Mouse (Mus musculus) retina, embryonic 14.5 days (tissue): ENCODE results near the gene Galnt9.

Experiments
- DNase-seq: peaks from one replicate; pipeline ENCODE4 v3.0.0-alpha.2; 2015; ENCODE audit warnings: low spot score

Galnt9 gene

DNA sequence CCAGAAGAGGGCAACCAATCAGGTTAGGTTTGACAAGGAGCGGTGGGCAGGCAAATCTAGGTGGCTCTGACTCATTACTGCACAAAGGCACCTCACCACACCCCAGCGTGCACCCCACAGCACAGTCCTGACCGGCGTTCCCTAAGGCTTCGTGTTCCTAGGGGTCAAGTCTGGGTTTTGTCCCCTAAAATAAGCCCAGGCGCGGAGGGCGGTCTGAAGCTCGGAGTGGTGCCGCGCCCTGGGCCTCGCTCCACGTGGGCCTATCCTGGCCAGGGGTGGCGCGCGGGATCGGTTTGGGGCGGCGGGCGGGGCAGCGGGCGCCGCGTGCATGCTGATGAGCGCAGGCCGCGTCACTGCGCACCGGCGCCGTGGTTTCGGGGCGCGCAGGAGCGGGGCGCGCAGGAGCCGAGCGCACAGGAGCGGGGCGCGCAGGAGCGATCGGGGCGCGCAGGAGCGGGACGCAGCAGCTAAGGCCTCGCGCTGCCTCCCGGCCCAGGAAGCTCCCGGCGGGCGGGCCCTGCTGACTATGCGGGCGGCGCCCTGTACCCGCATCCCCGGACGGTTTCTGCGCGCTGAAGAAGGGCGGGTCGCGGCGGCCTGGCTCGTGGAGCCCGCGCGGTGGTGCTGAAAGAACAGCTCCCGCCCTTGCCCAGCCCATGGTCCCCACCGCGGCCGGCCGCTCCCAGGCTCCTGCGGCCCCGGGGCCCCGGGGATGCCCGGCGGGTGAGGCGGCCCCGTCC lies at the start of gene Galnt9:
Gene Galnt9, plus strand, starts transcription at position 405 of the 740 bp plus-strand sequence.
- DNase-seq = peak; percentile 74

GRCm38 (mm10) chr5:110494396-110494795 lies 49.8 kb upstream of the Galnt9 start:
- DNase-seq = no peak

DNA sequence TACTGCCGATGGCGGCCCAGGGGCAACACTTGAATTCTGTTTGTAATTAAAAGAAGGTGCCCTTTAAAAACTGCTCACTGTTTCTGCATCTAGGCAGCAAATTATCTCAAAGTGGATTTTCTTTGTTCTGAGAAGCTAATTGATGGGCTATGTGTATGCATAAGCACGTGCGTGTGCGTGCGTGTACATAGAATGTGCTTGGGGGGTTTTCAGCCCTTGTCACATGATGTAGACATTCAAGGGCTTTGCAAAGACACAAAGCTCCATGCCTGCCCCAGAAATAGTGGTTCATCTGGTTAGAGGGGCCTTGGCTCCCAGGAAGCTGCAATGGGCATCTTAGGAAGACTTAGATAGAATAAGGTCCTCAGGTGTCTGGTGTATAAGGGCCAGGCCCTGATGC lies 49.1 kb upstream of the Galnt9 start:
- DNase-seq = no peak

DNA sequence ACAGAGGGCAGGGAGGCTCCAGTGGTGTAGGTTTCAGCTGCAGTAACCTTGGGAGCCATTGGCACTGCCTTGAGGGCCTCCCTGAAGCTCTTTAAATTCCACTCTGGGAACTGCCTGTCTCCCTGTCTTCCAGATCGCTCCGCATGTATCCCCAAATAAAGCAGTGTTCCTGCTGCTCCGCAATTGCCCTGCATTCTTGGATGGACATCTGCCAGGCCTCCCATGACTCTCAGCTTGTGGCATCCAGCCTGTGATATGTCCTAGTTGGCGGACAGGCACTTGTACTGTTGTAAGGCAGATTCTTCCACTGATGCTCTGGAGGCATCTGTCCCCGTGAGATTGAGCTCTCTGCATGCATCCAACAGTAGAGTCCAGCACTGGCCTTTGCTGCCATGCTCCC lies 46.6 kb upstream of the Galnt9 start:
- no peak for DNase-seq

DNA sequence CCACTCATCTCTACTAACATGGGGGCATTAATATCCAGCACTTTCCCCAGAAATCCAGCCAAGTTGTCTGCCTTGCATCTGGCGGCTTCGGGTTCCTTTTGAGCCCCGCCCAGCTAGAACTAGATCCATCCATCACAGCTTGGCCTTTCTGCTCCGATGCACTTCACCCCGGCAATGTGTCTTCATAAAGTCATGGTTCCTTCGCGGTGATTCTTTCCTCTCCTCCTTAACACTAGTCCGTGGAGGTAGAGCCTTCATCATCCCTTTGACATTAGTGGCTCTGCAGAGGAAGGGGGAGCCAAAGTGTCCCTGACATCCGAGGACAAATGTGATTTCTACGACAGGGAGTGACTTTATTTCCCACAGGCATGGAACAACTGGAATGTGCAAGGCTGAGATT lies 46.1 kb upstream of the Galnt9 start:
- no peak for DNase-seq

DNA sequence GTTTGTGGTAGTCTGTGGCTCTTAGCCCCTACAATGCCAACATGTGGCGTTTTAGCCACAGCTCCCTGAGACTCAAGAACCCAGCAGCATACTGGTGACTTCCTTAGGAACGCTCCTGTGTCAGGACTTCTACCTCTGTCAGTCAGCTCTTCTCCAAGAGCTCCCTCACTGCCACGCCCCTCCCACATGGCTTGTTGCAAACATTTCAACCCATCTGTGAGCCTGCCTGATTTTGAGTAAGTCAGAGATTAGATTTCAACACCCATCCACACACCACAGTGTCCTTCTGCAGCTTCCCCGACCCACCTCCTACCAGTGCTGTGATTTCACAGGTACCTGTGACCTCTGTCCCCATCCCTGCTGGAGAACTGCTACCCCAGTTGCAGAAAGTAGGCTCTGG lies 43.9 kb upstream of the Galnt9 start:
- DNase-seq = no peak

GRCm38 (mm10) chr5:110503361-110503760 lies 40.8 kb upstream of the Galnt9 start:
- no peak for DNase-seq

GRCm38 (mm10) chr5:110505611-110506294 lies 38.4 kb upstream of the Galnt9 start:
- peak; percentile 63 for DNase-seq

GRCm38 (mm10) chr5:110506295-110506616 lies 37.9 kb upstream of the Galnt9 start:
- DNase-seq = no peak

DNA sequence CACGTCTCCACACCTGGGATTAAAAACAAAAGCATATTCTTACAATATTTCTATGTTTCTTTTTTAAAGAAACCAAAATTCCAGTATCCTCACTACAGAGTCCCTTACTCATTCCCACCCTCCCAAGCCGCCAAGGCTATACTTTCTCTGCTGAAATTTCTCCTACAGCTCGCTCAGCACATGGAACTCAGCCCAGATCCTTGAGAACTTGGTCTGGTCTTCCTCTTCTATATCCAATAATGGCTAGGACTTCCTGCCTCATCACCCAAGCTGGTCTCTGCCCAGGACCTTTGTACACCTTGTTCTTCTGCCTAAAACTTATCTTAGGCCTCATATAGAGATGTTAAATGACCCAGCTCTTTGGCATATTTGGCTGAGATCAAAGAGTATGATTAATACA lies 37.3 kb upstream of the Galnt9 start:
- DNase-seq = no peak

- DNase-seq = no peak
These were observed 36.2 kb upstream of the Galnt9 start for GRCm38 (mm10) chr5:110507943-110508342.

- no peak for DNase-seq
These were observed 33.8 kb upstream of the Galnt9 start for GRCm38 (mm10) chr5:110510357-110510756.

GRCm38 (mm10) chr5:110513791-110514190 lies 30.4 kb upstream of the Galnt9 start:
- DNase-seq = no peak

GRCm38 (mm10) chr5:110514694-110515093 lies 29.5 kb upstream of the Galnt9 start:
- DNase-seq = no peak

GRCm38 (mm10) chr5:110516390-110516789 lies 27.8 kb upstream of the Galnt9 start:
- no peak for DNase-seq

DNA sequence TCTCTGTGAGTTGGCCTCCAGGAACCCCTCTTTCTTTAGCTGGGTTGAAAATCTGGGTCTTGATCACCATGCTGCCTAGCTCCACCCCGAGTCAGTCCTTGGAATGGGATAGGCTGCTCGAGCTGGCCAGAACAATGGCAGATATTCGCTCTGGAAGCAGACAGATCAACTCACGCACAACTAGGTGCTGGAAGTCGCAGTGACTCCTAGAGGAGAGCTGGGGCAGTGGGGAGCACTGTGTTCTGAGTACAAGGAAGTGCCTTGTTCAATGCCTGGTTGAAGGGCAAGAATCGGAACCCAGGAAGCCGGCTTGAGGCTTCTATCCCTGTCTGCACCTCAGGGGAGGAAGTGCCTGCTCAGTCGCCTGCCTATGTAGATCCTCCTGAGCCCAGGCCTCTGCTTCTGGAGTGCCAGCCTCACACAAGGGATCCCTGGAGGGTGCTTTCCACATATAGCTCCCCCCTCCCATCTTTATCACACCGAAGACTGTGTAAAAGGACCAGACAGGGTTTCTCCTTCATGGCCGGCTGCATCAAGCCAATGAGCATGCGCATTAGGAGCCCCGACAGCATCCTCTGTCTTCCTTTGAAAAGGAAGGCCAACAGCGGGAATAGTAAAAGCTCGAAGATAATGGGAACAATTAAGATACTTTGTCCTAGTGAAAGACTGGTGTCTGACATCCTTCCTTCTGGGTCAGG lies 25.9 kb upstream of the Galnt9 start:
- DNase-seq = peak; percentile 63

GRCm38 (mm10) chr5:110520974-110521373 lies 23.2 kb upstream of the Galnt9 start:
- no peak for DNase-seq

DNA sequence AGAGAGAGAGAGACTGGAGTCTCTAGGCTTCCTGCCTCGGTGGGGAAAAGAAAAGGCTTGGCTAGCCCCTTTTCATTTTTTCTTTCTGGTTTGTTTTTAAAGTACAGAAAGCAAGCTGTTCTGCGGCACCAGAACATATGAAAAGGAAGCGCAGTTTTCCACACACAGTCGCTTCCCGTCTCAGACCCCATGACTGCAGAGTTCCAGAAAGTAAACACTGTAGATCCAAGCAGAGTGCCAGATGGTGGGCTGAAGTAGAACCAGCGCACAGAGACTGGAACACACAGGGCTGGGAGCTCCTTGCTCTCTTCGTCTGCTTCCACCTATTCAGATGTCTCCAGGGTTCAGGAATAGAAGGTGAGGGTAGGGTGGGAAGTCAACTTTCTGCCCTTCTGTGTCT lies 22.3 kb upstream of the Galnt9 start:
- no peak for DNase-seq

DNA sequence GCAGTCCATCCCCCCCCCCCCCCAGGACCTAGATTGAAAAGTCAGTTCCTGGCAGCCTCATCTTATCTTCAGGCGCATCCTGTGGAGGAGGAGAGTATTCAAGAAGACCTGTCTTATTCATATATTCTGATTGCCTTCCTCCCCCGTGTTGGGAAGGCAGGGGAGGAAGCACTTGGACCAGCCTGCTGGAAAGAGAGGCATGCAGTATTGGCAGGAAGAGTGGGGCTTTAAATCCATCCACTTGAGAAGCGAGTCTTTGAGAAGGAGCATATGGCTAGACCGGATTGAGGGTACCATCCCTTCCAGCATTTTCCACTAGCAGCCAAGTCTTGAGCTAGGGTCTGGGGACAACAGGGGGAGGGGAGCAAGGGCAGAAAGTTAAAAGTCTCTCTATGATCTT lies 20.9 kb upstream of the Galnt9 start:
- DNase-seq = no peak

DNA sequence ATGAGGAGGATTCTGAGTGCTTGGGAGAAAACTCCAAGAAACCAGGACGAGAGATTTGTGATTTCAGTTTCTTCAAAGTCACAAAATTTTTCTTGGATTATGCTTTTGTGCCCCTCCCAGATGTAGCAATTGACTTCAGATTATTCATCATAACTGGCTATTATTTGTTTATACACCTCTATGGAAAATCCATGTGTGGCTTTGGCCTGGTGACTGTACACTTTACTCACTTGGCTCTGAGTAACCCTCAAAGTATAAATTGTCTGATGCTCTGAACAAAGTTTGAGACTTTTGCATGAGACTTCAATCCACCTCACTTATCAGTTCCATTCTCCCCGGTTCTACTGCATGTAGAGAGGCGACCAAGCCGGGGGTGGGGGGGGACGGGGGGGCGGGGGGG lies 18.5 kb upstream of the Galnt9 start:
- no peak for DNase-seq

DNA sequence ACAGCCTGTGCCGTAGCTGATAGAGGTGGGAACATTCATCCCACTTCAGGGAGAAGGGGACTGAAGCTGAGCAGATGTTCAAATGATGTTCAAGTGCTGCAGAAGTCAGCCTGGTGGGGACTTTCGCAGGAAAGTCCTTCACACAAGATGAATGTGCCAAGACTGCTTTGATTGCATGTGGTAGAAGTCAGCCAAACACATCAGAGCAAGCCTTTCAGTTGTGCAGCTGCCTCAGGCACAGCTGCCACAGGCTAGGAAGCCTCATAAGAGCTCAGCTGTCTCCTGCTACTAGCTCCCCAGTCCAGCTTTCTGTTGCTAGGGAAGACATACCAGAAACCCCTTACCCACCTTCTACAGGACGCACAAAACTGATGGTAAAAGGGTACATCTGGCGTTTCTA lies 17.6 kb upstream of the Galnt9 start:
- no peak for DNase-seq

DNA sequence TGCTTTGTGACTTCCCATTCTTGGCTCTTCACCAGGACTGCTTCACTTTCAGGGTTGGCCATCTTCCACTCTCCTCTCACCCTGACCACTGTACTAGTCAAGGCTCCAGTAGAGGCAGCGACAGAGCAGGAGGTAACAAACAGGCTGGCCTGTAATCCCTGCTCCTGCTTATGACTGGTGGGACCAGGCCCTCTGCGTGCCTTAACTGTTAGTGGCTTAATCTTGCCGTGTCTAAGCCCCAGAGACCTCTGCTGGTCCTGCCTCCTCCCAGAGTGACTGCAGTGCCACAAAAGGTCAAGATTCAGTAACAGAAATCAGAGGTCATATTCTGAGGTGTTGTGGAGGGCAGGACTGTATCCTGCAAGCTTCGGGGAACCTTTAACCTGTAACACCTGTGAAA lies 13.1 kb upstream of the Galnt9 start:
- no peak for DNase-seq

DNA sequence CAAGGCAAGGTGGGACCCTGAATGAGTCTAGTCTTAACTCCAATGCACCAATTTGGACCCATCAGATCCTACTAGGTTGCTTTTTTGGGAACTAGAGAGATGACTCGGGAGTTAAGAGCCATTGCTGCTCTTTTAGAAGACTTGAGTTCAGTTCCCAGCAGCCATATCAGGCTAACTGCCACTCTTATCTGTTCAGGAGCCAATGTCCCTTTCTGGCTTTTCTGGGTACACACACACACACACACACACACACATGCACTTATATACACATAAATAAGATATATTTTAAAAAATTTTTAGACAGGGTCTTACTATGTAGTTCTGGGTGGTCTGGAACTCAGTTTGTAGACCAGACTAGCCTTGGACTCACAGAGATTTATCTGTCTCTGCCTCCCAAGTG lies 9.8 kb upstream of the Galnt9 start:
- no peak for DNase-seq
